Mouse (Mus musculus): ENCODE measurements at regions not wholly inside any gene's neighbourhood (a gene's known extent, or its start where the extent isn't known, plus 50 kb on each side); places are given as distances from the start of the nearest gene placed in this dataset.
A peak's percentile ranks its signal among the peaks of the same experiment; 100 is the strongest.

- Histone ChIP-seq H3K4me3 (replicated peaks) (no peak overlapping the region), H3K9me3 (no peaks in the 10 kb centered on the region), H3K36me3 (replicated peaks; ENCODE audit: low read length) (no peaks in the 10 kb centered on the region), H3K4me1 (no peaks in the 10 kb centered on the region), H3K27me3 (replicated peaks) (no peaks in the 10 kb centered on the region)
- no peak for TF ChIP-seq GATA1 (IDR thresholded peaks at IDR 0.05; ENCODE audit: borderline replicate concordance, low read length)
- no peak for TF ChIP-seq FLI1 (IDR thresholded peaks at IDR 0.05; ENCODE audit: low read length)
These were observed 173.6 kb upstream of the Sema3d start for GRCm38 (mm10) chr5:12209631-12210030.

DNA sequence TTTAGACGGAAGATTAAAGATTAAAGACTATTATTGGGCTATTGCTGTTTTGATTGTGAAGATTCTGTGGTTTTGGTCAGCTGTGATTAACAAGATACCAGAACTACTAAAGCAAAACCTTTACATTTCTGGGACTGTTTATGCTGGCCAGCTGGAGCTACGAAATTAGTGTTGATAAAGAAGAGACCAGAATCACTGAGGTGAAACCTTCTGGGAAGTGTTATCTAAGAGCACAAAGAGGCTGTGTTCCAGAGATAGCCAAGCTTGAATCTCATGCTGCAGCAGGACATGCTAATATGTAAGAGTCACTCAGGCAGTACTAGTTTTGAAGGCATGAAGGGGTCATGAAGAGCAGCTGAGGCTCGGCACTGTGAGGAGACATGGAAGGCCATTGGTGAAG, 169.7 kb upstream of the Sema3d start:
- Histone ChIP-seq H3K27me3 (replicated peaks) (no peaks in the 10 kb centered on the region), H3K4me1 (no peaks in the 10 kb centered on the region), H3K36me3 (replicated peaks; ENCODE audit: low read length) (no peaks in the 10 kb centered on the region), H3K4me3 (replicated peaks) (no peak overlapping the region), H3K9me3 (no peaks in the 10 kb centered on the region)
- no peak for TF ChIP-seq FLI1 (IDR thresholded peaks at IDR 0.05; ENCODE audit: low read length)
- no peak for TF ChIP-seq GATA1 (IDR thresholded peaks at IDR 0.05; ENCODE audit: borderline replicate concordance, low read length)

- Histone ChIP-seq H3K9me3 (no peaks in the 10 kb centered on the region), H3K4me3 (replicated peaks) (no peak overlapping the region), H3K36me3 (replicated peaks; ENCODE audit: low read length) (no peaks in the 10 kb centered on the region), H3K4me1 (no peaks in the 10 kb centered on the region), H3K27me3 (replicated peaks) (no peaks in the 10 kb centered on the region)
- no peak for TF ChIP-seq FLI1 (IDR thresholded peaks at IDR 0.05; ENCODE audit: low read length)
- TF ChIP-seq GATA1 (IDR thresholded peaks at IDR 0.05; ENCODE audit: borderline replicate concordance, low read length): no peak
These were observed 163.6 kb upstream of the Sema3d start for GRCm38 (mm10) chr5:12219424-12220107.

GRCm38 (mm10) chr5:12222622-12223021, 160.6 kb upstream of the Sema3d start:
- Histone ChIP-seq H3K4me1 (no peaks in the 10 kb centered on the region), H3K36me3 (replicated peaks; ENCODE audit: low read length) (no peaks in the 10 kb centered on the region), H3K9me3 (no peaks in the 10 kb centered on the region), H3K4me3 (replicated peaks) (no peak overlapping the region), H3K27me3 (replicated peaks) (no peaks in the 10 kb centered on the region)
- TF ChIP-seq GATA1 (IDR thresholded peaks at IDR 0.05; ENCODE audit: borderline replicate concordance, low read length): no peak
- no peak for TF ChIP-seq FLI1 (IDR thresholded peaks at IDR 0.05; ENCODE audit: low read length)

GRCm38 (mm10) chr5:12233377-12234096, 149.6 kb upstream of the Sema3d start:
- TF ChIP-seq GATA1 (IDR thresholded peaks at IDR 0.05; ENCODE audit: borderline replicate concordance, low read length) (no peak), FLI1 (IDR thresholded peaks at IDR 0.05; ENCODE audit: low read length) (no peak)
- Histone ChIP-seq H3K27me3 (replicated peaks) (no peaks in the 10 kb centered on the region), H3K4me1 (no peaks in the 10 kb centered on the region), H3K36me3 (replicated peaks; ENCODE audit: low read length) (no peaks in the 10 kb centered on the region), H3K9me3 (no peaks in the 10 kb centered on the region), H3K4me3 (replicated peaks) (no peak overlapping the region)

- no peaks in the 10 kb centered on the region for H3K4me1 ChIP-seq
- H3K9me3 ChIP-seq: no peaks in the 10 kb centered on the region
- H3K4me3 ChIP-seq (replicated peaks): no peak overlapping the region
- H3K36me3 ChIP-seq (replicated peaks; ENCODE audit: low read length): no peaks in the 10 kb centered on the region
- H3K27me3 ChIP-seq (replicated peaks): no peaks in the 10 kb centered on the region
- no peak for TF ChIP-seq GATA1 (IDR thresholded peaks at IDR 0.05; ENCODE audit: borderline replicate concordance, low read length)
- no peak for TF ChIP-seq FLI1 (IDR thresholded peaks at IDR 0.05; ENCODE audit: low read length)
These were observed 139.9 kb upstream of the Sema3d start for GRCm38 (mm10) chr5:12243179-12243805.

- H3K27me3 ChIP-seq (replicated peaks): no peaks in the 10 kb centered on the region
- H3K4me3 ChIP-seq (replicated peaks): peak overlapping the region; percentile 42
- no peaks in the 10 kb centered on the region for H3K4me1 ChIP-seq
- H3K9me3 ChIP-seq: no peaks in the 10 kb centered on the region
- H3K36me3 ChIP-seq (replicated peaks; ENCODE audit: low read length): no peaks in the 10 kb centered on the region
- TF ChIP-seq FLI1 (IDR thresholded peaks at IDR 0.05; ENCODE audit: low read length) (no peak), GATA1 (IDR thresholded peaks at IDR 0.05; ENCODE audit: borderline replicate concordance, low read length) (no peak)
These were observed 89.5 kb upstream of the Sema3d start for GRCm38 (mm10) chr5:12293685-12294084.

GRCm38 (mm10) chr5:12297331-12297730, 85.9 kb upstream of the Sema3d start:
- no peaks in the 10 kb centered on the region for H3K36me3 ChIP-seq (replicated peaks; ENCODE audit: low read length)
- H3K27me3 ChIP-seq (replicated peaks): no peaks in the 10 kb centered on the region
- no peaks in the 10 kb centered on the region for H3K4me1 ChIP-seq
- TF ChIP-seq GATA1 (IDR thresholded peaks at IDR 0.05; ENCODE audit: borderline replicate concordance, low read length): no peak
- no peak for TF ChIP-seq FLI1 (IDR thresholded peaks at IDR 0.05; ENCODE audit: low read length)
- no peaks in the 10 kb centered on the region for H3K9me3 ChIP-seq
- H3K4me3 ChIP-seq (replicated peaks): no peak overlapping the region

GRCm38 (mm10) chr5:12301833-12302808, 81.1 kb upstream of the Sema3d start:
- no peak for TF ChIP-seq GATA1 (IDR thresholded peaks at IDR 0.05; ENCODE audit: borderline replicate concordance, low read length)
- no peak for TF ChIP-seq FLI1 (IDR thresholded peaks at IDR 0.05; ENCODE audit: low read length)
- Histone ChIP-seq H3K9me3 (no peaks in the 10 kb centered on the region), H3K36me3 (replicated peaks; ENCODE audit: low read length) (no peaks in the 10 kb centered on the region), H3K4me3 (replicated peaks) (no peak overlapping the region), H3K27me3 (replicated peaks) (no peaks in the 10 kb centered on the region), H3K4me1 (no peaks in the 10 kb centered on the region)

Data from megakaryocyte, embryonic 14.5 days (primary cell).